Mouse (Mus musculus) CH12.LX (cell line): ENCODE data around the gene Olfr963. TPM values are rescaled to one million over a fixed set of nuclear protein-coding genes. Genes with fewer than 3 reads are reported as not detected.

ENCODE experiments used
- DNase-seq: peaks from one replicate; pipeline ENCODE4 v3.0.0-alpha.2; 2013; ENCODE audit errors: extremely low read depth
- H3K27ac ChIP-seq: 2 replicates; pipeline ENCODE4 v1.5.1; 2012; ENCODE audit warnings: low read depth, mild to moderate bottlenecking, control low read depth, moderate library complexity; ENCODE audit not compliant: insufficient read depth
- H3K27me3 ChIP-seq: replicated peaks from 2 replicates; pipeline ENCODE3; 2012; ENCODE audit warnings: inconsistent platforms
- H3K36me3 ChIP-seq, 2 experiments: replicated peaks in 1 of 2; 2 replicates each; pipeline versions ENCODE3 to v1.6.1; 2012; ENCODE audit warnings: inconsistent platforms in 1 of 2, low read length in 1 of 2, mild to moderate bottlenecking in 1 of 2, mixed read lengths in 1 of 2, moderate library complexity in 1 of 2; ENCODE audit not compliant: control insufficient read depth in 1 of 2, insufficient read depth in 1 of 2
- H3K4me1 ChIP-seq, 2 experiments: 2 replicates each; pipeline ENCODE4 v1.6.1; 2012; ENCODE audit warnings: inconsistent platforms in 1 of 2, moderate library complexity in 1 of 2; ENCODE audit not compliant: insufficient read depth in 2 of 2, control insufficient read depth in 1 of 2
- H3K4me2 ChIP-seq: 2 replicates; pipeline ENCODE4 v1.6.1; 2012; ENCODE audit warnings: low read depth, mild to moderate bottlenecking, control low read depth; ENCODE audit not compliant: poor library complexity, insufficient read depth, severe bottlenecking
- H3K4me3 ChIP-seq, 3 experiments: fragments of 150-350 bp in 1 of 3; sonication (generic) in 1 of 3; replicated peaks in 1 of 3; 2 replicates each; pipeline versions ENCODE3 to v1.5.1; 2011 to 2012; ENCODE audit warnings: low read depth in 2 of 3, low read length in 2 of 3, mild to moderate bottlenecking in 2 of 3, moderate library complexity in 2 of 3, control low read depth in 1 of 3, improper control_type of control experiment in 1 of 3, inconsistent platforms in 1 of 3, mixed read lengths in 1 of 3; ENCODE audit not compliant: poor library complexity in 1 of 3
- H3K79me2 ChIP-seq: replicated peaks from 2 replicates; pipeline ENCODE4 v1.6.1; 2012; ENCODE audit warnings: mild to moderate bottlenecking, moderate library complexity; ENCODE audit not compliant: control insufficient read depth, poor library complexity, insufficient read depth, severe bottlenecking; ENCODE audit errors: extremely low read depth
- H3K9ac ChIP-seq: 2 replicates; pipeline ENCODE4 v1.6.1; 2012; ENCODE audit warnings: low read depth, mild to moderate bottlenecking, control low read depth, moderate library complexity; ENCODE audit not compliant: insufficient read depth
- H3K9me3 ChIP-seq: replicated peaks from 2 replicates; pipeline ENCODE3; 2012; ENCODE audit warnings: low read length, inconsistent platforms, mixed read lengths
- CHD2 ChIP-seq: IDR thresholded peaks from 2 replicates; pipeline ENCODE4 v1.6.1; 2011; ENCODE audit warnings: low read length, improper control_type of control experiment
- E2F4 ChIP-seq: IDR thresholded peaks from 2 replicates; pipeline ENCODE4 v1.6.1; 2011; ENCODE audit warnings: low read depth, low read length, improper control_type of control experiment; ENCODE audit not compliant: insufficient replicate concordance
- EP300 ChIP-seq: IDR thresholded peaks from 2 replicates; pipeline ENCODE4 v1.6.1; 2011; ENCODE audit warnings: low read length, improper control_type of control experiment
- JUN ChIP-seq: IDR thresholded peaks from 2 replicates; pipeline ENCODE4 v1.6.1; 2011; ENCODE audit warnings: low read depth, mild to moderate bottlenecking, low read length, improper control_type of control experiment, moderate library complexity; ENCODE audit not compliant: insufficient read depth
- JUND ChIP-seq: conservative IDR thresholded peaks from 2 replicates; pipeline ENCODE4 v1.6.1; 2011; ENCODE audit warnings: low read depth, low read length, improper control_type of control experiment
- MAFK ChIP-seq: IDR thresholded peaks from 2 replicates; pipeline ENCODE4 v1.6.1; 2011; ENCODE audit warnings: low read length, improper control_type of control experiment; ENCODE audit not compliant: insufficient replicate concordance
- MYC ChIP-seq: IDR thresholded peaks from 2 replicates; pipeline ENCODE4 v1.6.1; 2011; ENCODE audit warnings: low read depth, mild to moderate bottlenecking, improper control_type of control experiment, low read length
- NELFE ChIP-seq: IDR thresholded peaks from 2 replicates; pipeline ENCODE4 v1.6.1; 2011; ENCODE audit warnings: low read depth, low read length, improper control_type of control experiment
- NRF1 ChIP-seq: IDR thresholded peaks from 2 replicates; pipeline ENCODE4 v1.6.1; 2014; ENCODE audit warnings: low read depth, mild to moderate bottlenecking, inconsistent platforms, low read length, improper control_type of control experiment, moderate library complexity
- PAX5 ChIP-seq: IDR thresholded peaks from 2 replicates; pipeline ENCODE4 v1.6.1; 2012; ENCODE audit warnings: low read length, inconsistent platforms, mixed read lengths
- POLR2AphosphoS2 ChIP-seq: IDR thresholded peaks from 2 replicates; pipeline ENCODE4 v1.6.1; 2011; ENCODE audit warnings: low read depth, low read length, improper control_type of control experiment
- TBP ChIP-seq: conservative IDR thresholded peaks from 2 replicates; pipeline ENCODE4 v1.6.1; 2011; ENCODE audit warnings: low read depth, low read length, improper control_type of control experiment
- TCF12 ChIP-seq: IDR thresholded peaks from 2 replicates; pipeline ENCODE4 v1.6.1; 2014; ENCODE audit warnings: low read depth, mild to moderate bottlenecking, inconsistent platforms, low read length, improper control_type of control experiment
- UBTF ChIP-seq: IDR thresholded peaks from 2 replicates; pipeline ENCODE4 v1.6.1; 2012; ENCODE audit warnings: low read depth, mild to moderate bottlenecking, inconsistent platforms, low read length, improper control_type of control experiment, moderate library complexity
- USF2 ChIP-seq: conservative IDR thresholded peaks from 2 replicates; pipeline ENCODE4 v1.6.1; 2011; ENCODE audit warnings: low read depth, low read length, improper control_type of control experiment
- ZNF384 ChIP-seq: IDR thresholded peaks from 2 replicates; pipeline ENCODE4 v1.6.1; 2012; ENCODE audit warnings: low read depth, low read length, improper control_type of control experiment, inconsistent platforms
- dilution Hi-C: fragments of 300-500 bp; cut with MboI; formaldehyde crosslinking; loops from 2 replicates; pipeline ENCODE4 v1.14.3; 2020; ENCODE audit warnings: low sequenced_read_pairs; ENCODE audit not compliant: extremely low pct_unique_long_range_greater_than_20kb, extremely low pct_ligation_motif_present
- in situ Hi-C: fragments of 300-500 bp; cut with MboI; formaldehyde crosslinking; loops from 3 replicates; pipeline ENCODE4 v1.14.3; 2019; ENCODE audit warnings: low sequenced_read_pairs, low pct_ligation_motif_present, low pct_unique_long_range_greater_than_20kb, mixed read lengths
- polyA plus RNA-seq: library from polyadenylated mRNA; unstranded; fragments of >175 nt; gene quantifications from 2 replicates; pipeline ENCODE4 v1.2.1, GENCODE M21; 2012; ENCODE audit warnings: low read depth; ENCODE audit not compliant: insufficient read length
- total RNA-seq, 2 experiments: library from RNA; depleted of rRNA; stranded (reverse); fragments of 300-350 nt in 1 of 2; fragments of >200 nt in 1 of 2; gene quantifications; 2 replicates each; pipeline ENCODE4 v1.2.3; 2012 to 2014

Gene Olfr963
- total and polyA plus RNA-seq, 3 experiments = not detected

GRCm38 (mm10) chr9:39623783-39624182 is 43.2 kb upstream of the Olfr963 start:
- Histone ChIP-seq H3K27me3 (no peaks in the 10 kb centered on the region), H3K27ac (no peak overlapping the region), H3K4me2 (no peak overlapping the region), H3K36me3 (no peaks in the 10 kb centered on the region), H3K4me1 (peaks cover 0 to 4% of the 10 kb centered on the region in 2 experiments; a peak in 2 of 4 replicates), H3K9me3 (no peaks in the 10 kb centered on the region), H3K4me3 (no peak overlapping the region), H3K9ac (no peak overlapping the region), H3K79me2 (no peaks in the 10 kb centered on the region)
- no peak for DNase-seq
- in situ Hi-C loops = no loop called here
- dilution Hi-C loops = no loop called here
- TF ChIP-seq NRF1 (no peak), UBTF (no peak), CHD2 (no peak), MAFK (no peak), TCF12 (no peak), JUND (no peak), PAX5 (no peak), JUN (no peak), EP300 (no peak), E2F4 (no peak)

- dilution Hi-C loops (no loop called here), in situ Hi-C loops (no loop called here)
- Histone ChIP-seq H3K4me1 (peaks cover 0 to 6% of the 10 kb centered on the region in 2 experiments; a peak in 2 of 4 replicates), H3K4me3 (no peak overlapping the region), H3K36me3 (no peaks in the 10 kb centered on the region), H3K9me3 (no peaks in the 10 kb centered on the region), H3K79me2 (no peaks in the 10 kb centered on the region), H3K27ac (no peak overlapping the region), H3K4me2 (no peak overlapping the region), H3K27me3 (no peaks in the 10 kb centered on the region), H3K9ac (no peak overlapping the region)
- no peak for DNase-seq
- TF ChIP-seq ZNF384 (no peak), MYC (no peak), PAX5 (no peak), TBP (no peak), E2F4 (no peak), CHD2 (no peak), TCF12 (no peak), POLR2AphosphoS2 (no peak), USF2 (no peak), NELFE (no peak)
These were observed 42.3 kb upstream of the Olfr963 start for GRCm38 (mm10) chr9:39624711-39625110.
